Mouse (Mus musculus) stomach, postnatal 0 days (tissue): ENCODE measurements around the gene Eif4g3.

Experiments used
- CTCF ChIP-seq: IDR thresholded peaks from 2 replicates; pipeline ENCODE4 v1.5.1; 2016; ENCODE audit warnings: antibody characterized with exemption, low read depth, mild to moderate bottlenecking, moderate library complexity
- EP300 ChIP-seq: optimal IDR thresholded peaks from 2 replicates; pipeline ENCODE3; 2016; ENCODE audit warnings: antibody characterized with exemption

GRCm38 (mm10) chr4:138089512-138089911, 96.7 kb downstream of the Eif4g3 start:
- TF ChIP-seq CTCF, result 0 out of 2 replicates have a peak, but pooled peaks have one; percentile 24
- TF ChIP-seq EP300, result no peak
